Mouse (Mus musculus) spleen, postnatal 4 days (tissue): ENCODE measurements around the gene Gm10638.

Experiments used
- DNase-seq, 2 experiments: peaks; one replicate each; pipeline ENCODE4 v3.0.0; 2022; ENCODE audit warnings: low spot score in 2 of 2

Gm10638 gene

GRCm38 (mm10) chr8:86735446-86736111, 9.9 kb upstream of the Gm10638 start:
- DNase-seq = no peak

DNA sequence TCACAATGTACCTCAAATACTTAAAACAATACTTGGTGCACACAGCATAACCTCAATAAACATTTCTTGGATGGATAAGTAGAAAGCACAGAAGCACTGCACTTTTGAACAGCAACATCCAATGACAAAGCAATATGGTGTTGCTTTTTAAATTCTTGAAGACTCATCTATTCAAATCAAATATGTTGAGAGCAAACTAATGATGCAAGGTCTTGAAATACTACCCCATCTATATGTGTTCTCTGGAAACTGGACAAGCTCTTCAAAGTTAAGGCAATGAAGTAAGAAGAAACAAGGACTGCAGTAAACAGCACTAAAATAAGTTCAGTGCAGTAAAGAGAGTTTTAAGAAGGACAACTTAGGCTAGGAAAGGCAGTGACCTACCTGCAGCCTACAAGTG, 4.6 kb upstream of the Gm10638 start:
- no peak for DNase-seq

DNA sequence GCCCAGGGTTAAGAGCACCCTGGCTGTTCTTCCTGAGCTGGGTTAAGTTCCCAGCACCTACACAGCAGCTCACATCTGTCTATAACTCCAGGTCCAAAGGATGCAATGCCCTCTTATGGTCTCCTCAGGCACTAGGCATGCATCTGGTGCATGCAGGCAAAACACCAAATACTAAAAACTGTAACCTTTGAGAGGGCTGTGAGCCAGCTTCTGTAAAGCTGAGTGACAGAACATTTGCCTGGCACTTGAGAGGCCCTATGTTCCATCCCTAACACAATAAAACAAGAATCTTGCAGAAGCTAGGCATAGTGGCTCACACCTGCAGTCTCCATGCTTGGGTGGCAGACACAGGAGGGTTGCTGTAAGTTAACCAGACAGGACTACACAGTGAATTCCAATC, 3.9 kb upstream of the Gm10638 start:
- no peak for DNase-seq

DNA sequence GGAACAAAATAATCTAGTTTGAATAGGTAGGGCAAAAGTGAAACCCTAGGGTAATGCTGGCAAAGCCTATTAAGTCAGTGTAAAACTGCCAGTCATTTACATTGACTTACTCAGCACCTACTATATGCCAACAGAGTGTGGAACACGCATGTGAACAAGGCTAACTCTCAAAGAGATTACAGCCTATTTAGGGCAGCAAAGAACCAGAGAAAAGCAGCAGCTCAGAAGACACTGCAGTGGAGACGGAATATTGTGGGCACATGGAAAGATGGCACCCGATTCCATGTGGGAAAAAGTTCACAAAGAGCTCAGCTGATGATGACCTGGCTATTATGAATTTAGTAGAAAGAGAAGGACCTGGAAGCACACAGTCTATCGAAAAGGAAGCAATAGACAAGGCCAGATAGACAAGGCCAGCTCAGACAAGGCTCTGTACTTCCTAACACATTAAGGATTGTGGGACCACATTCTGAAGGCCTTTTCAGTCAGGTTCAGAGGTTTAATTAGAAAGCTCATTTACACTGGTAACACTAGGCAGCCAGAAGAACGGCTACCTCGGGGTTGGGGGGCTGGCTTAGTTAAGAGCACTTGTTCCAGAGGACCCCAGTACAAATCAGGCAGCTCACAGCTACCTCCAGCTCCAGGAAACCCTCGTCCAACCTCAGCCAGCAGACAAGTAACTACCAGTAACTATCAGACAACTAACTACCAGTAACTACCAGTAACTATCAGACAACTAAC, 2.7 kb upstream of the Gm10638 start:
- no peak for DNase-seq

GRCm38 (mm10) chr8:86744313-86745220, 932 bp upstream of the Gm10638 start:
- DNase-seq = no peak

GRCm38 (mm10) chr8:86745935-86746441, 489 bp downstream of the Gm10638 start:
- DNase-seq = peak; percentile 96 to 99

- peak in 1 of 2 experiments; percentile 25 for DNase-seq
Observed at GRCm38 (mm10) chr8:86746511-86746910, 1.0 kb downstream of the Gm10638 start.

- no peak for DNase-seq
Observed at GRCm38 (mm10) chr8:86749842-86750241, 4.3 kb downstream of the Gm10638 start.

DNA sequence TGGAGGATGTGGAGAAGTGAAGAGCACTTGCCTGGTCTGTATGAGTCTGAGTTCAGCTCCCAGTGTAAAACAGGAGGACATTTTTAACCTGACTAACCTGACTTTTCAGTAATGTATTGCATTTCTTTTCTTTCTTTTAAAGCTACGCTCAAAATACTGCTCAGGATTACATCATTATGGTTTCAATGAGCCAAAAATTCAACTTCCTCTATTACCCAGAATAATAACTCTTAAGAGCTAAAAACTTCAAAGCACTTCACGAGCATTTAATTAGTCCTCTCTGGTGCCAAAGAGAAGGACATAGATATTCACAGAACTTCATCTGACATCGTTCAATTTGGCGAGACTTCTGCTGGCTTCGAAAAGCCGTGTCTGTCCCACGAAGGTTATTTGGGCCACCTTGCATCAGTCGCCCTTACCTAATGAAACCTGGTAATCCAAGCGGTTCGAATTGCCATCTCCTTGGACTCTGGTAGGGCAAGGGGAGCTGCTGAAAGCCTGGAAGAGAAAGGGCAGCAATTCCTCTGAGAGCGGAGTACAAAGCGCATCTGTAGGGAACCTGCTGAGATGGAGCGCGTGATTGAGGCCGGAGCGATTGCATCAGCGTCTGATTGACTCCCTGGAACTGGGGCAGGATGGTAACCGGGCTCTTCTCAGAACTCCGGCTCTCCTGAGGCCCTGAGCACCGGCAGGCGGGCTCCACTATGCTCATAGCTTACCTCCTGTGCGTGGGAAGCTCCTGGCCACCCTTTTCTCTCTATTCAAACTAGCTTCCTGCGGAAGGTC, 11.6 kb downstream of the Gm10638 start:
- DNase-seq = no peak

DNA sequence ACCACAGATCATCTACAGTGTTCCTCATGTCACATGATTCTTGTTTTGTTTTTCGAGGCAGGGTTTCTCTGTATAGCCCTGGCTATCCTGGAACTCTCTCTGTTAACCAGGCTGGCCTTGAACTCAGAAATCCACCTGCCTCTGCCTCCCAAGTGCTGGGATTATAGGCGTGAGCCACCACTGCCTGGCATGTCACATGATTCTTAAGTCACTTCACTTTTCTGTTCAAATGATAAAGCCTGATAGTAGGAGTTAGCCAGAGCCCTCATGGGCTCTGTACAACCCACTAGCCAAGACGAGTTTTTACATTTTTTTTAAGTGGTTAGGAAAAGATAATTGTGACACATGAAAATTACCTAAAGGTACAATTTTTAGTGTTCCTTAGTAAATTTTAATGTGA, 13.2 kb downstream of the Gm10638 start:
- DNase-seq = no peak

- no peak for DNase-seq
Observed at GRCm38 (mm10) chr8:86759090-86759491, 13.6 kb downstream of the Gm10638 start.

GRCm38 (mm10) chr8:86760746-86761145, 15.2 kb downstream of the Gm10638 start:
- DNase-seq = no peak

- no peak for DNase-seq
Observed at GRCm38 (mm10) chr8:86762806-86763205, 17.3 kb downstream of the Gm10638 start.

GRCm38 (mm10) chr8:86765155-86765554, 19.7 kb downstream of the Gm10638 start:
- DNase-seq = peak; percentile 60 to 69

GRCm38 (mm10) chr8:86765669-86766068, 20.2 kb downstream of the Gm10638 start:
- DNase-seq = no peak

DNA sequence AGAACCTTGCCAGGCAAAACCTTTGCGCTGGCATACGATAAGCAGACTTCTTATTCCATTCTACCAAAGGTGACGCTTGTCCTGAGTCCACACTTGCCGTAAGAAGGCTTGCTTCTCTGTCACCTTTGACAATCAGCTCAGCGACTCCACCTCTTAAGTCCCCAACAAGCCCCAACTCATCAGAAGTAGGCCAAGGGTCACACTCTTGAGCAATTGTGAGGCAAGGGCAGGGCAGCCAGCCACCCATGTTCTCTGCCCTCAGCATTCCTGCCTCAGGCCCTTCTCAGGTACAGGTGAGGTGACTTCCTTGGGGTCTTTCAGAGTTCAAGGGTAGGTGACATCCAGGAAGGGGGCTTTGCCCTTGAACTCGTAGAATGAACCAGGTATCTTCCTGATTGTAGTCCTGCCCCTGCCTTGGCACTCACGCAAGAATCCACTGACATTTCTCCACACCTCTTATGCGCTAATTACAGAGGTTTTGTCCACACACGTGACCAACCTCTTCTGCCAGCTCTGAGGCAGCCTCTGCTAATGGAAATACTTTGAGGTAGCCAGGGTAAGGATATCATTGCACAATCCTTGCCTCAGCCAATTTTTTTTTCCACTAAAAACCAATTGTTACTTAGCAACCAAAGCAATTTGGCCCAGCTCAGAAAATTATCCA, 21.2 kb downstream of the Gm10638 start:
- no peak for DNase-seq

GRCm38 (mm10) chr8:86768499-86768898, 23.0 kb downstream of the Gm10638 start:
- no peak for DNase-seq

GRCm38 (mm10) chr8:86769945-86770715, 24.6 kb downstream of the Gm10638 start:
- DNase-seq = no peak

- no peak for DNase-seq
Observed at GRCm38 (mm10) chr8:86779207-86779606, 33.7 kb downstream of the Gm10638 start.

DNA sequence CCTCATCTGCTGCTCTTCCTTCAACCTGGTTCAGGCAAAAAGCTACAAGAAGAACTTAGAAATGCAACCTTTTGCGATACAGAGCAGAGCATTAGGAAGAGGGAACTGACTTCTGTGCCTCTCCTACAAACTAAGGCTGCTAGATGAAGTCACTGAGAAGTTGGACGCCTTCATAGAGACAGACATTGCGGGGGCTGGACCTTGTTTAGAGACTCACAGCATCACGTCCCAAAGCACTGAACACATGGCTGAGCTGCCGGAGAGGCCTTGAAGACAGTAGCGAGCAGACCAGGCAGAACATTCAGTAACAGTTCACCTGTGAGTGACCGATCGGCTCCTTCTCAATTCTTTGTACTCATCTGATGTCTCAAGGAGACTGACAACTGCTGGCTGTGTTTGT, 35.6 kb downstream of the Gm10638 start:
- no peak for DNase-seq
